Mouse (Mus musculus): ENCODE data around the gene Rras. TPM values are rescaled to one million over a fixed set of nuclear protein-coding genes. Genes with fewer than 3 reads are reported as not detected.

Gene Rras
- polyA plus RNA-seq, 1 experiment from 2014 or later: 15.5 TPM

GRCm38 (mm10) chr7:45006503-45006902 is 11.3 kb upstream of the Rras start:
- Histone ChIP-seq H3K4me3 (ENCODE audit: low read depth, low read length) (no peak overlapping the region), H3K9ac (ENCODE audit: low read length) (no peak overlapping the region), H3K27ac (ENCODE audit: low read depth, low read length) (no peak overlapping the region), H3K4me1 (replicated peaks; ENCODE audit: control insufficient read depth, insufficient read depth, low read length) (no peaks in the 10 kb centered on the region), H3K27me3 (ENCODE audit: control insufficient read depth, insufficient read depth, low read length) (no peaks in the 10 kb centered on the region), H3K9me3 (ENCODE audit: control insufficient read depth, low read length) (no peaks in the 10 kb centered on the region), H3K36me3 (ENCODE audit: control insufficient read depth, insufficient read depth, low read length) (peaks cover 43% of the 10 kb centered on the region), H3K4me2 (ENCODE audit: low read depth, low read length, severe bottlenecking) (no peak overlapping the region)
- 96% methylated on average over 12 of the region's 12 CpGs for WGBS
- DNase-seq (ENCODE audit: low spot score) (no peak), ATAC-seq (replicated peaks; ENCODE audit: low FRiP score) (no peak)

- Histone ChIP-seq H3K27ac (ENCODE audit: low read depth, low read length) (no peak overlapping the region), H3K4me1 (replicated peaks; ENCODE audit: control insufficient read depth, insufficient read depth, low read length) (no peaks in the 10 kb centered on the region), H3K4me2 (ENCODE audit: low read depth, low read length, severe bottlenecking) (no peak overlapping the region), H3K36me3 (ENCODE audit: control insufficient read depth, insufficient read depth, low read length) (peaks cover 43% of the 10 kb centered on the region), H3K27me3 (ENCODE audit: control insufficient read depth, insufficient read depth, low read length) (no peaks in the 10 kb centered on the region), H3K4me3 (ENCODE audit: low read depth, low read length) (no peak overlapping the region), H3K9ac (ENCODE audit: low read length) (no peak overlapping the region), H3K9me3 (ENCODE audit: control insufficient read depth, low read length) (no peaks in the 10 kb centered on the region)
- WGBS: 95% methylated on average over 29 of the region's 29 CpGs
- DNase-seq (ENCODE audit: low spot score) (no peak), ATAC-seq (replicated peaks; ENCODE audit: low FRiP score) (no peak)
Observed at GRCm38 (mm10) chr7:45007141-45007540, 10.6 kb upstream of the Rras start.

GRCm38 (mm10) chr7:45007846-45008245 is 9.9 kb upstream of the Rras start:
- no peak for DNase-seq (ENCODE audit: low spot score)
- no peaks in the 10 kb centered on the region for H3K4me1 ChIP-seq (replicated peaks; ENCODE audit: control insufficient read depth, insufficient read depth, low read length)
- H3K27me3 ChIP-seq (ENCODE audit: control insufficient read depth, insufficient read depth, low read length): no peaks in the 10 kb centered on the region
- no peaks in the 10 kb centered on the region for H3K9me3 ChIP-seq (ENCODE audit: control insufficient read depth, low read length)
- ATAC-seq (replicated peaks; ENCODE audit: low FRiP score): no peak
- no peak overlapping the region for H3K9ac ChIP-seq (ENCODE audit: low read length)
- H3K4me2 ChIP-seq (ENCODE audit: low read depth, low read length, severe bottlenecking): no peak overlapping the region
- no peak overlapping the region for H3K4me3 ChIP-seq (ENCODE audit: low read depth, low read length)
- H3K36me3 ChIP-seq (ENCODE audit: control insufficient read depth, insufficient read depth, low read length): peaks cover 45% of the 10 kb centered on the region
- 95% methylated on average over 30 of the region's 30 CpGs for WGBS
- H3K27ac ChIP-seq (ENCODE audit: low read depth, low read length): no peak overlapping the region

GRCm38 (mm10) chr7:45008411-45008810 is 9.3 kb upstream of the Rras start:
- no peak overlapping the region for H3K4me2 ChIP-seq (ENCODE audit: low read depth, low read length, severe bottlenecking)
- H3K4me1 ChIP-seq (replicated peaks; ENCODE audit: control insufficient read depth, insufficient read depth, low read length): no peaks in the 10 kb centered on the region
- no peak overlapping the region for H3K9ac ChIP-seq (ENCODE audit: low read length)
- H3K36me3 ChIP-seq (ENCODE audit: control insufficient read depth, insufficient read depth, low read length): peaks cover 42% of the 10 kb centered on the region
- DNase-seq (ENCODE audit: low spot score): no peak
- WGBS: 95% methylated on average over 19 of the region's 19 CpGs
- no peak overlapping the region for H3K4me3 ChIP-seq (ENCODE audit: low read depth, low read length)
- H3K9me3 ChIP-seq (ENCODE audit: control insufficient read depth, low read length): no peaks in the 10 kb centered on the region
- no peaks in the 10 kb centered on the region for H3K27me3 ChIP-seq (ENCODE audit: control insufficient read depth, insufficient read depth, low read length)
- no peak for ATAC-seq (replicated peaks; ENCODE audit: low FRiP score)
- no peak overlapping the region for H3K27ac ChIP-seq (ENCODE audit: low read depth, low read length)

GRCm38 (mm10) chr7:45012011-45012410 is 5.8 kb upstream of the Rras start:
- Histone ChIP-seq H3K4me3 (ENCODE audit: low read depth, low read length) (no peak overlapping the region), H3K4me1 (replicated peaks; ENCODE audit: control insufficient read depth, insufficient read depth, low read length) (peaks cover 5% of the 10 kb centered on the region; the same call in 1 of the 2 replicates), H3K9me3 (ENCODE audit: control insufficient read depth, low read length) (no peaks in the 10 kb centered on the region), H3K27ac (ENCODE audit: low read depth, low read length) (no peak overlapping the region), H3K4me2 (ENCODE audit: low read depth, low read length, severe bottlenecking) (no peak overlapping the region), H3K27me3 (ENCODE audit: control insufficient read depth, insufficient read depth, low read length) (no peaks in the 10 kb centered on the region), H3K36me3 (ENCODE audit: control insufficient read depth, insufficient read depth, low read length) (peaks cover 27% of the 10 kb centered on the region), H3K9ac (ENCODE audit: low read length) (no peak overlapping the region)
- WGBS: 96% methylated on average over 6 of the region's 6 CpGs
- DNase-seq (ENCODE audit: low spot score): no peak
- ATAC-seq (replicated peaks; ENCODE audit: low FRiP score): no peak

GRCm38 (mm10) chr7:45012824-45013223 is 4.9 kb upstream of the Rras start:
- Histone ChIP-seq H3K9me3 (ENCODE audit: control insufficient read depth, low read length) (no peaks in the 10 kb centered on the region), H3K9ac (ENCODE audit: low read length) (no peak overlapping the region), H3K4me3 (ENCODE audit: low read depth, low read length) (no peak overlapping the region), H3K36me3 (ENCODE audit: control insufficient read depth, insufficient read depth, low read length) (peaks cover 20% of the 10 kb centered on the region), H3K4me1 (replicated peaks; ENCODE audit: control insufficient read depth, insufficient read depth, low read length) (peaks cover 7% of the 10 kb centered on the region; the same call in 1 of the 2 replicates), H3K27me3 (ENCODE audit: control insufficient read depth, insufficient read depth, low read length) (no peaks in the 10 kb centered on the region), H3K4me2 (ENCODE audit: low read depth, low read length, severe bottlenecking) (no peak overlapping the region), H3K27ac (ENCODE audit: low read depth, low read length) (no peak overlapping the region)
- no peak for DNase-seq (ENCODE audit: low spot score)
- WGBS: 85% methylated on average over 4 of the region's 4 CpGs
- no peak for ATAC-seq (replicated peaks; ENCODE audit: low FRiP score)

GRCm38 (mm10) chr7:45013366-45014095 is 4.2 kb upstream of the Rras start:
- 97% methylated on average over 16 of the region's 16 CpGs for WGBS
- Histone ChIP-seq H3K4me3 (ENCODE audit: low read depth, low read length) (no peak overlapping the region), H3K27me3 (ENCODE audit: control insufficient read depth, insufficient read depth, low read length) (no peaks in the 10 kb centered on the region), H3K9ac (ENCODE audit: low read length) (no peak overlapping the region), H3K4me2 (ENCODE audit: low read depth, low read length, severe bottlenecking) (no peak overlapping the region), H3K9me3 (ENCODE audit: control insufficient read depth, low read length) (no peaks in the 10 kb centered on the region), H3K4me1 (replicated peaks; ENCODE audit: control insufficient read depth, insufficient read depth, low read length) (peaks cover 12% of the 10 kb centered on the region; the same call in 1 of the 2 replicates), H3K27ac (ENCODE audit: low read depth, low read length) (no peak overlapping the region), H3K36me3 (ENCODE audit: control insufficient read depth, insufficient read depth, low read length) (peaks cover 15% of the 10 kb centered on the region)
- ATAC-seq (replicated peaks; ENCODE audit: low FRiP score) (no peak), DNase-seq (ENCODE audit: low spot score) (no peak)

GRCm38 (mm10) chr7:45014096-45014451 is 3.7 kb upstream of the Rras start:
- no peak overlapping the region for H3K9ac ChIP-seq (ENCODE audit: low read length)
- 90% methylated on average over 3 of the region's 3 CpGs for WGBS
- no peak overlapping the region for H3K4me2 ChIP-seq (ENCODE audit: low read depth, low read length, severe bottlenecking)
- H3K4me1 ChIP-seq (replicated peaks; ENCODE audit: control insufficient read depth, insufficient read depth, low read length): peaks cover 12% of the 10 kb centered on the region; the same call in 1 of the 2 replicates
- no peak for ATAC-seq (replicated peaks; ENCODE audit: low FRiP score)
- H3K9me3 ChIP-seq (ENCODE audit: control insufficient read depth, low read length): no peaks in the 10 kb centered on the region
- H3K27ac ChIP-seq (ENCODE audit: low read depth, low read length): no peak overlapping the region
- no peak for DNase-seq (ENCODE audit: low spot score)
- no peaks in the 10 kb centered on the region for H3K27me3 ChIP-seq (ENCODE audit: control insufficient read depth, insufficient read depth, low read length)
- H3K36me3 ChIP-seq (ENCODE audit: control insufficient read depth, insufficient read depth, low read length): peaks cover 15% of the 10 kb centered on the region
- H3K4me3 ChIP-seq (ENCODE audit: low read depth, low read length): no peak overlapping the region
